Mouse (Mus musculus) heart, postnatal 0 days (tissue): ENCODE measurements around the gene 1700003F12Rik. TPM values are rescaled to one million over a fixed set of nuclear protein-coding genes. Genes with fewer than 3 reads are reported as not detected.

Source experiments
- ATAC-seq: fragments of 200-750 bp; cut with Nextera tagmentation; 2 replicates; pipeline ENCODE4 v1.8.0; 2017; ENCODE audit warnings: low read depth, moderate number of reproducible peaks, moderate library complexity; ENCODE audit not compliant: insufficient read depth
- DNase-seq: peaks from one replicate; pipeline ENCODE4 v3.0.0-alpha.2; 2016; ENCODE audit warnings: low spot score
- H3K27ac ChIP-seq: fragments of 300-500 bp; sonication (generic); 2 replicates; pipeline ENCODE4 v1.5.1; 2014; ENCODE audit warnings: low read depth, mild to moderate bottlenecking
- H3K27me3 ChIP-seq: fragments of 300-500 bp; sonication (generic); 2 replicates; pipeline ENCODE4 v1.6.1; 2014; ENCODE audit warnings: low read length, mixed read lengths; ENCODE audit not compliant: control insufficient read depth, insufficient read depth
- H3K36me3 ChIP-seq: fragments of 300-500 bp; sonication (generic); replicated peaks from 2 replicates; pipeline ENCODE4 v1.6.1; 2014; ENCODE audit warnings: low read length, mixed read lengths; ENCODE audit not compliant: control insufficient read depth, insufficient read depth
- H3K4me1 ChIP-seq: fragments of 300-500 bp; sonication (generic); 2 replicates; pipeline ENCODE4 v1.6.1; 2014; ENCODE audit warnings: antibody characterized with exemption; ENCODE audit not compliant: control insufficient read depth, insufficient read depth
- H3K4me2 ChIP-seq: fragments of 300-500 bp; sonication (generic); 2 replicates; pipeline ENCODE4 v1.6.1; 2014; ENCODE audit warnings: low read depth, mild to moderate bottlenecking, low read length, moderate library complexity
- H3K4me3 ChIP-seq: fragments of 300-500 bp; sonication (generic); 2 replicates; pipeline ENCODE4 v1.5.1; 2014; ENCODE audit warnings: low read depth, low read length
- H3K9ac ChIP-seq: fragments of 300-500 bp; sonication (generic); replicated peaks from 2 replicates; pipeline ENCODE4 v1.6.1; 2014; ENCODE audit warnings: low read depth, low read length, mixed read lengths
- H3K9me3 ChIP-seq: fragments of 300-500 bp; sonication (generic); replicated peaks from 2 replicates; pipeline ENCODE4 v1.6.1; 2016; ENCODE audit warnings: low read length; ENCODE audit not compliant: control insufficient read depth
- CTCF ChIP-seq: IDR thresholded peaks from 2 replicates; pipeline ENCODE4 v1.5.1; 2016; ENCODE audit warnings: antibody characterized with exemption, control low read depth, low read depth
- EP300 ChIP-seq: IDR thresholded peaks from 2 replicates; pipeline ENCODE4 v1.6.1; 2016; ENCODE audit warnings: antibody characterized with exemption, low read depth
- WGBS: fragments of 180-500 bp; shearing (Covaris S2); extraction: QIAGEN DNeasy Blood & Tissue Kit; methylation state at CpG from one replicate; pipeline ENCODE4 v1.1.7; 2014; 5-methylcytosine and 5-hydroxymethylcytosine counted together
- polyA plus RNA-seq: library from polyadenylated mRNA; unstranded; fragments of >200 nt; fragmentation: Nextera tagmentation; extraction: Ambion mirVana; gene quantifications from 2 replicates; pipeline ENCODE4 v1.2.1, GENCODE M21; 2015
- total RNA-seq: library from RNA; depleted of rRNA; stranded (reverse); fragments of >200 nt; gene quantifications from 2 replicates; pipeline ENCODE4 v1.2.3, GENCODE M21; 2014; ENCODE audit warnings: low replicate concordance

Gene 1700003F12Rik
- total and polyA plus RNA-seq, 2 experiments from 2014 or later: 1.1 to 2.0 TPM

DNA sequence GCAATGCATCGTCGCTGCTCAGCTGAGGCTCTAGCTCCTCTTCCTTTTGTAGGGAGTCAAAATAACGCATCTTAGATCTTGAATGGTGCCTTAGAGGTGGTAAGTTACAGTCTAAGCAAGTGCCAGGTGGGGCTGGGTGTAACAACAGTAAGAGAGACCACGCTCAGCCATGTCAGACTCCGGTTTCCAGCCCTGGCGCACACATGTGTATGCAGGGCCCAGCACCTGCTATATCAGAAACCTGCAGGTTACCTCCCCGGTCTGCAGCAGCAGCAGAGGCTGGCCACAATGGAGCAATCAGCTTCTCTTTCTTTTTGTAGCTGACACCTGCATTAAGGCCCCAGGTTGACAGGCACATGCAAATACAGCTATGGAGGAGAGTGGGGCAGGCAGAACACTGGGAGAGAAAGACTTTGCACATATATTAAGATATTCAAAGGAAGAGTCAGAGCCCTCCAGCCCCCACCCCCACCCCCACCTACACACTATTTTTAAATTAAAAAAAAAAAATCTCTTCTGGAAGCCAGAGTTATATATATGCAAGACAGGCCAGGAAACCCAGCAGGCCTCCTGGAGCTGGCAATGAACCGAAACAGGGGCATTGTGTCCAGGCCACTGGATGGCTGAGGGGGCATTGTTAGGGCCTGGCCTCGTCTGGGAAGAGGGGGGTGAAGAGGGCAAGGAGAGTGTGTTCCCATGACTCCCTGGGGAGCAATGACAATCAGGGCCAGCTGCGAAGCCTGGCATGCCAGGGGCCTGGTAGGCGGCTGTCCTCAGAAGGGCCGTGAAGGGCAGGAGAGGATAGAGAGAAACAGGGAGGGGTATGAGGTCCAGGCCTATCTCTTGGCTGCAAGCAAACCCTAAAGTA lies 30.2 kb downstream of the 1700003F12Rik start:
- DNase-seq (no peak), ATAC-seq (peak; percentile 61; the same call in 1 of the 2 replicates)
- Histone ChIP-seq H3K27me3 (no peaks in the 10 kb centered on the region), H3K4me1 (peaks cover 5% of the 10 kb centered on the region; the same call in 1 of the 2 replicates), H3K9me3 (no peaks in the 10 kb centered on the region), H3K36me3 (no peaks in the 10 kb centered on the region), H3K27ac (no peak overlapping the region), H3K4me3 (no peak overlapping the region), H3K9ac (no peak overlapping the region), H3K4me2 (no peak overlapping the region)
- WGBS: 60% methylated on average over 12 of the region's 12 CpGs
- TF ChIP-seq EP300: no peak
- TF ChIP-seq CTCF: no peak

DNA sequence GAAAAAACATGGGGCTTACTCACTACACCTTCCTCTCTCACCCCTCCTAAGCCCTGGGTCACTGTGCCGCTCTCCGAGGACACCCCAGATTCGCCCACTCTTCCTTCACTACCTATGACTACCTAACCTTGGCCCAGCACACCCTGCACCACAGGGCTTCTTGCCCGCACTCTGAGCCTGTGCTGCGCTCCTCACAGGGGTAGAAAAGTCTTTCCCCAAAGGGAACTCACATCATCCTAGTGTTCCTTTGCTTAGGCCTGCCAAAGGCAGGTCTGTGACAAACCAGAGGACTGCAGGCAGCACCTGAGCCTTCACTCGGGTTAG lies 30.8 kb downstream of the 1700003F12Rik start:
- no peaks in the 10 kb centered on the region for H3K27me3 ChIP-seq
- no peak overlapping the region for H3K27ac ChIP-seq
- no peak for DNase-seq
- H3K36me3 ChIP-seq: no peaks in the 10 kb centered on the region
- TF ChIP-seq EP300: no peak
- no peak for TF ChIP-seq CTCF
- H3K4me1 ChIP-seq: peaks cover 5% of the 10 kb centered on the region; the same call in 1 of the 2 replicates
- H3K4me2 ChIP-seq: no peak overlapping the region
- no peak overlapping the region for H3K4me3 ChIP-seq
- no peak overlapping the region for H3K9ac ChIP-seq
- no peak for ATAC-seq
- no peaks in the 10 kb centered on the region for H3K9me3 ChIP-seq
- 90% methylated on average over 6 of the region's 6 CpGs for WGBS

DNA sequence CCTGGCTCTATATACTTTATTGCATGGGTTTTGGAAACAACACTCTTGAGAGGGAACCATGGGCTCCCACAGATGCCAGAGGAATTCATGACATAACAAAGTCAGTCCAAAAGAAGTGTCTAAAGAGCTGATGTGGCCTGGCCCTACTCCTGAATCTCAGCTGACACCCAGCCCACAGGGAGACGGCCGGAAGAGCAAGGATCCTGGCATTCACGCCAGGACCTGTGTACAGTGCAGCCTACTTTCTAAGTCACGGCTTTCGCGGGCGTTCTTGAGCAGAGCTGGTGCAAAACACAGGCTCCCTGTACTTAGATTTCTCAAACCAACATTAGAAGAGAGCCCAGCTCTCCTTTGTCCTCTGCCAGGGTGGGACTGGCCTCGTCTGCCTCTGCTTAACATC lies 33.7 kb downstream of the 1700003F12Rik start:
- no peak for TF ChIP-seq EP300
- TF ChIP-seq CTCF: no peak
- WGBS: 48% methylated on average over 8 of the region's 8 CpGs

DNA sequence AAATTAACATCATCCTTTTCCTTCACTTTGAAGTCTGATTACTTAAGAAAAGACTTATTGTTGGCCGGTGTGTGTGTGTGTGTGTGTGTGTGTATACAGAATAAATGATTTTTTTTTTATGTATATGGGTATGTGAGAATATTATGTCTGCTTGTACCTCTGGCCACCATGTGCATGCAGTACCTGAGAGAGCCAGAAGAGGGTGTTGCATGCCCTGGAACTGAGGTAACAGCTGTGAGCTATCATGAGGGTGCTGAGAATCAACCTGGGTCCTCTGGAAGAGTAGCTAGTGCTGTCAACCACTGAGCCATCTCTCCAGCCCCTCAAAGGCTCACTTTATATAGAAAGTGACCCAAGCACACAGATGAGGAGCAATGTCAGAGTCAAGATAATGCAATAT lies 34.5 kb downstream of the 1700003F12Rik start:
- 82% methylated on average over 1 of the region's 1 CpGs for WGBS
- DNase-seq: no peak
- no peaks in the 10 kb centered on the region for H3K27me3 ChIP-seq
- peaks cover 20% of the 10 kb centered on the region; the same call in 1 of the 2 replicates for H3K4me1 ChIP-seq
- no peaks in the 10 kb centered on the region for H3K9me3 ChIP-seq
- ATAC-seq: no peak
- TF ChIP-seq EP300 (no peak), CTCF (no peak)
- no peak overlapping the region for H3K4me3 ChIP-seq
- H3K36me3 ChIP-seq: no peaks in the 10 kb centered on the region
- no peak overlapping the region for H3K27ac ChIP-seq
- no peak overlapping the region for H3K9ac ChIP-seq
- H3K4me2 ChIP-seq: no peak overlapping the region

More for the DNA sequence above, 33.7 kb downstream of the 1700003F12Rik start:
- Histone ChIP-seq H3K9me3 (no peaks in the 10 kb centered on the region), H3K4me2 (no peak overlapping the region), H3K27ac (no peak overlapping the region), H3K4me1 (peaks cover 20% of the 10 kb centered on the region; the same call in 1 of the 2 replicates), H3K4me3 (no peak overlapping the region), H3K27me3 (no peaks in the 10 kb centered on the region), H3K36me3 (no peaks in the 10 kb centered on the region), H3K9ac (no peak overlapping the region; the same call in 1 of the 2 replicates)
- DNase-seq (no peak), ATAC-seq (no peak; the same call in 1 of the 2 replicates)

DNA sequence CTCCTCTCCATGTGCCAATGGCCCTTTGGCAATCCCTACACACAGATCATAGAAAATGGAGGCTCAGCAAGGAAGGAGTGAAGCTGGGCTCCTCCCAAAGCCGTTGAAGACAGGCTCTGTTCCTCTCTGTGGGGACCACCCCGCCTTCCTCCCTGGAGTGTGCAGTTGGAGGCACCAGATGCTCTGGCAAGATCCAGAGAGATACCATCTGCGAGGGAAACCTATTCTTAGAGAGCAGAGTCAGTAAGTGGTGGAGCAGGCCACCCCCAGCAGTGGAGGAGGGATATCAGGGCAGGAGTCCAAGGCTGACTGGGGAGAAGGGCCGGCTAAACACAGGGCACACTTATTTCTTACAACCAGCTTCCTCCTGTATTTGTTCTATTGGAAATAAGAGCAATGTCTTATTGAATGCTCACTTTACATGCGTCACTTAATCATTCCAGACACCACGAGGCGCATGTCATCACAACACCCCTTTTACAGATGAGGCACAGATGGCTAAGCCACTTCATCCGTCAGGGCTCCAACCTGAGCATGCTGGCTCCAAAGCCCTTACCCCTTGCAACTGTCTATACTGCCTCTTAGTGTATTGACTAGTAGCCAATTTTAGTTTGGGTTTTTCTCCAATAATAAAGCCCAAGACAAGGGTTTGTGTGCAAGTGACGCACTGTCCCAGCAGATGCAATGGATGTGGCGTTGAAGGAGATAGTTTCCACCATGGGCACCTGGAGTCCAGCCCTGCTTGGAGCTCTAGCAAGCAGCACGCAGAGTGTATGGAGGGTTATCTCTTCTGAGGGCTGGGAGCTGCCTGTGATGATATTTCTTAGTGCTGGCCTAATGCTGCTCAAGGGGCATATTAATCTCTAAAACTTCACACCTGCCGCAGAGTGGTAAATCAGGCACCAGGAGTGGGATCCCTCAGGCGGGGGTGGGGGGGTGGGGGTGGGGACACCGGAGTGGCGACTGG lies 37.3 kb downstream of the 1700003F12Rik start:
- H3K27me3 ChIP-seq: no peaks in the 10 kb centered on the region
- no peaks in the 10 kb centered on the region for H3K9me3 ChIP-seq
- H3K4me3 ChIP-seq: no peak overlapping the region
- H3K27ac ChIP-seq: no peak overlapping the region
- ATAC-seq (no peak), DNase-seq (no peak)
- H3K4me1 ChIP-seq: peaks cover 22% of the 10 kb centered on the region
- H3K4me2 ChIP-seq: no peak overlapping the region
- TF ChIP-seq CTCF: no peak
- TF ChIP-seq EP300: no peak
- WGBS: 39% methylated on average over 15 of the region's 15 CpGs
- no peak overlapping the region for H3K9ac ChIP-seq
- peaks cover 10% of the 10 kb centered on the region; the same call in 1 of the 2 replicates for H3K36me3 ChIP-seq
